Mouse (Mus musculus) liver, embryonic 13.5 days (tissue): Measurements from ENCODE around the gene Frat1. TPM values are rescaled to one million over a fixed set of nuclear protein-coding genes. Genes with fewer than 3 reads are reported as not detected.
A peak's percentile ranks its signal among the peaks of the same experiment; 100 is the strongest.
"Not testable (repeated sequence)": the region's sequence is repeated elsewhere in the genome, so short reads cannot be mapped to it uniquely, and the experiment has no call there.

Source experiments
- ATAC-seq: fragments of 200-750 bp; cut with Nextera tagmentation; 2 replicates; pipeline ENCODE4 v1.8.0; 2017; ENCODE audit warnings: low read depth, mild to moderate bottlenecking, moderate number of reproducible peaks, moderate library complexity
- DNase-seq: peaks from one replicate; pipeline ENCODE4 v3.0.0; 2022
- H3K27ac ChIP-seq: fragments of 300-500 bp; sonication (generic); 2 replicates; pipeline ENCODE4 v1.5.1; 2015; ENCODE audit warnings: moderate library complexity, mild to moderate bottlenecking, inconsistent platforms
- H3K27me3 ChIP-seq: fragments of 300-500 bp; sonication (generic); 2 replicates; pipeline ENCODE4 v1.6.1; 2015; ENCODE audit warnings: mild to moderate bottlenecking, inconsistent platforms
- H3K36me3 ChIP-seq: fragments of 300-500 bp; sonication (generic); 2 replicates; pipeline ENCODE4 v1.6.1; 2015; ENCODE audit warnings: mild to moderate bottlenecking, inconsistent platforms
- H3K4me1 ChIP-seq: fragments of 300-500 bp; sonication (generic); replicated peaks from 2 replicates; pipeline ENCODE4 v1.6.1; 2015; ENCODE audit warnings: inconsistent platforms
- H3K4me2 ChIP-seq: fragments of 300-500 bp; sonication (generic); 2 replicates; pipeline ENCODE4 v1.6.1; 2015; ENCODE audit warnings: inconsistent platforms, mild to moderate bottlenecking, moderate library complexity
- H3K4me3 ChIP-seq: fragments of 300-500 bp; sonication (generic); replicated peaks from 2 replicates; pipeline ENCODE4 v1.5.1; 2015; ENCODE audit warnings: mild to moderate bottlenecking, inconsistent platforms
- H3K9ac ChIP-seq: fragments of 300-500 bp; sonication (generic); 2 replicates; pipeline ENCODE4 v1.6.1; 2015; ENCODE audit warnings: mild to moderate bottlenecking, inconsistent platforms
- H3K9me3 ChIP-seq: fragments of 300-500 bp; sonication (generic); replicated peaks from 2 replicates; pipeline ENCODE4 v1.6.1; 2016; ENCODE audit warnings: inconsistent platforms
- WGBS: fragments of 180-500 bp; shearing (Covaris S2); methylation state at CpG from one replicate; pipeline ENCODE4 v1.1.7; 2015; ENCODE audit not compliant: insufficient replicate concordance; 5-methylcytosine and 5-hydroxymethylcytosine counted together
- polyA plus RNA-seq: library from polyadenylated mRNA; unstranded; fragments of >200 nt; fragmentation: Nextera tagmentation; extraction: Ambion mirVana; gene quantifications from 2 replicates; pipeline ENCODE4 v1.2.1, GENCODE M21; 2015

The Frat1 gene
- polyA plus RNA-seq, 1 experiment from 2014 or later = 13.7 TPM

DNA sequence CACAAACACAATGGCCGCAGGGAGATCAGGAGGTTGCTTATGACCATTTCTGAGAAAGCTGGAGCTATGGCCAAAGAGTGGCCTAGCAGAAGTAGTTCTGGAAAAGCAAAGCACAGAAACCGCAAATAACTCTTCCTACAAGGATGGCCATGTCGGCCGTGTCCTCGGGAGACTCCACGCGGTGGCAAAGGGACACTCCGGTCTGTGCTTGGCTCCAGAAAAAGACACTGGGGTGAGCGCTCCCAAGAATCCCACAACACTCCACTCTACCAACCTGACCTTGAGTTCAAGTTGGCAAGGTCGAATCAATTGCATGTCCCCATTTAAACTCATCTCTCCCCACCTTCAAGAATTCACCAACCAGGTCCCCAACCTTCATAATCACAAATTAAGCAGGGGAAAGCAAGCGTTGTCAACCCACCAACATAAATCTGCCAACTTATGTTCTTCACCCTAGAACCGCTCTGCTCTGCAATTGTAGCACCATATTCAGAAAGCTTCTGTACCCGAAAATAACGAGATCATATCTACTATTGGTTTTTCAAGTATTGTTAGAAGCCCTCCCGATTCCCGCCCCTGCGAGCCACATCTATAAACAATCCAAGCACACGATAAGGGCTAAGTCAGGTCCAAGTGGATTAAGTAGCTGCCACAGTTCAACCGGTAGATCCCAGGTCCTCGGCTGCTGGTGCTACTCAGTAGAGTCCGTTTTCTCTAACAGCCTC lies 16.8 kb downstream of the Frat1 start:
- Histone ChIP-seq H3K9me3 (no peaks in the 10 kb centered on the region), H3K9ac (peak overlapping the region; percentile 83), H3K36me3 (no peaks in the 10 kb centered on the region), H3K4me3 (peak overlapping the region; percentile 92), H3K4me2 (peak overlapping the region; percentile 90), H3K27me3 (no peaks in the 10 kb centered on the region), H3K4me1 (peaks cover 63% of the 10 kb centered on the region), H3K27ac (peak overlapping the region; percentile 72)
- ATAC-seq (no peak; the same call in 1 of the 2 replicates), DNase-seq (no peak)
- 9% methylated on average over 21 of the region's 21 CpGs for WGBS

DNA sequence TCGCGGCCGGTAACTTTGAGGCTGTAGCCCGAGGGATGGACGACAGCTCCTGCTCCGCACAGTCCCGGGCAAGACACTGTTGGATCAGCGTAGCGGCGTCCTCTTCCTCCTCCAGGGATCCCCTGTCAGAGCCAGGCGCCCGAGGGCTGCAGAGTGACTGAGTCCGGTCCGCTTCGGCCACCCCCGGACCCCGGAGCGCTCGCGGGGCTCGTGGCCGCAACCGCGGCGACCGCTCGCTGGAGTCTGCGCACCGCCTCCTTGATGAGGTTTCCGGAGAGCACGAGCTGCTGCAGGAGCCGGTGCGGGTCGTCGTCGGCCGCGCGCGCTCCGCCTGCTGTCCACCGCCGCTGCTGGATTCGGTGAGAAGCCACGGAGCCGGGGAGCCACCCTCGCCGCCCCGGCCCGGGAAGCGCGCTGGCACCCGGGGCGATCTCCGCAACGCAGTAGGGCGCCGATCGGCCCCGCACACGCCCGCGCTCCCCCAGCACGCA lies 17.4 kb downstream of the Frat1 start:
- peak overlapping the region; percentile 72 for H3K27ac ChIP-seq
- H3K9ac ChIP-seq = peak overlapping the region; percentile 83
- H3K27me3 ChIP-seq = no peaks in the 10 kb centered on the region
- ATAC-seq (peak; percentile 27), DNase-seq (peak; percentile 47)
- peak overlapping the region; percentile 90 for H3K4me2 ChIP-seq
- peaks cover 62% of the 10 kb centered on the region for H3K4me1 ChIP-seq
- peak overlapping the region; percentile 92 for H3K4me3 ChIP-seq
- H3K36me3 ChIP-seq = no peaks in the 10 kb centered on the region
- under 1% methylated on average over 55 of the region's 64 CpGs for WGBS
- no peaks in the 10 kb centered on the region for H3K9me3 ChIP-seq

DNA sequence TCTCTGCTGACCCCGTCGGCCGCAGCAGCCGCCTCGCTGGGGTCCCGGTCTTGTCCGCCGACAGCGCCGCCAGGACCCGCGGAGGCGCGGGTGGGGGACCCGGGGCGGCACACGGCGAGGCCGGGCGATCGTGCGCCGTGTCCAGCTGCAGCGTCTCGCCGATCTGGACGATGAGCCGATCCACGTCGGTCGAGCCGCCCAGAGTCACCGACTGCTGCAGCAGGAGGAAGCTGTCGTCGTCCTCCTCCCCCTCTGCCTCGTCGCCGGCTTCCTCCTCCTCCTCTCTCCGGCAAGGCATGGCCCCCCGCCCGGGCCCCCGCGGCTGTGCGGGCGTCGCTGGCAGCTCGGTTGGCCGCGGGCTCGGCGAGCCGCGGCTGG lies 17.8 kb downstream of the Frat1 start:
- not testable (repeated sequence) for DNase-seq, H3K36me3 ChIP-seq, H3K27me3 ChIP-seq, H3K9me3 ChIP-seq
- under 1% methylated on average over 47 of the region's 53 CpGs for WGBS
- H3K4me1 ChIP-seq = peaks cover 58% of the 10 kb centered on the region
- peak overlapping the region; percentile 83 for H3K9ac ChIP-seq
- peak overlapping the region; percentile 92 for H3K4me3 ChIP-seq
- peak; percentile 35 for ATAC-seq
- peak overlapping the region; percentile 72 for H3K27ac ChIP-seq
- H3K4me2 ChIP-seq = peak overlapping the region; percentile 90

DNA sequence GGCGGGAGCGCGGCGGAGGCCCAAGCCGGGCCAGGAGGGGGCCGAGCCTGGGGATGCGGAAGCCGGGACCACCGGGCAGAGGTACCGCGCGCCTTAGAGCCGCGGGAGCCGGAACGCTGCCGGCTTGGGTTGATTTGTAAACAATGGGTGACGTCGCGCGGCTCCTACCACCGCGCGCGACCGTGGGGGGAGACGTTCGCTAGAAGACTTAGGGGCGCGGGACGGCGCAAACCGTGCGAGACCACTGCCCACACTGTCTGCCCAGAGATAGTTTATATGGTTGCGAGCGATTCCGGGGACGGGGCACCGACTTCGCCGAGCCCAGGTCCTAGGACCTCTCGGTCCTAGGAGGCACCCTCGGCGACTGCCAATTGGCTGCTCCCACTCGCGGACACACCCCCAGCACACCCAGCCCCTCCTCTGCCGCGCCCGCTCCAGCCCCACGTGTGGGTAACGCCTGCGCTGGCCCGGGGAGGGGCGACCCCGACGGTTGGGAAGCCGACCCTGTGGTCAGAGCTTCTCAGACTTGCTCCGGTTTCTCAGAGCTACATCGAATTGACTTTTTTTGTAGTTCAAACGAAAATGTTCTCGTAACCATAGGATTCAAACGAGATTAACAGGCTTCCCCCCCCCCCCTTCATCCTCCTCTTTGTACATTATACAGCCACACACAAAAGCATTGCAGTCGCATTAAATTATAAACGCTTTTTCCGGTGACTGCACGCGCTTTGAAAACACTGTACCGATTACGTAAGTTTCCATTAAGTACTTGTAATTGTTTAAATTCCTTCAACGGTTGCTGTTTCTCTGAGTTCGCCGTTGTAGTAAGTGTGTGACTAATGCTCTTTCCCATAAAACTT lies 18.5 kb downstream of the Frat1 start, which contains the start of gene Frat2:
Gene Frat2, minus strand, starts transcription at position 141 of the 860 bp plus-strand sequence.
- Histone ChIP-seq H3K27ac (peak within 1 kb of the TSS; percentile 72), H3K4me2 (peak within 1 kb of the TSS; percentile 90), H3K4me1 (peaks cover 53% of the 10 kb centered on the region), H3K9me3 (no peaks in the 10 kb centered on the region), H3K4me3 (peak within 1 kb of the TSS; percentile 92), H3K9ac (peak within 1 kb of the TSS; percentile 83), H3K36me3 (no peaks in the 10 kb centered on the region), H3K27me3 (no peaks in the 10 kb centered on the region)
- DNase-seq = peak; percentile 88
- ATAC-seq = peak; percentile 92
- WGBS = under 1% methylated on average over 72 of the region's 72 CpGs

DNA sequence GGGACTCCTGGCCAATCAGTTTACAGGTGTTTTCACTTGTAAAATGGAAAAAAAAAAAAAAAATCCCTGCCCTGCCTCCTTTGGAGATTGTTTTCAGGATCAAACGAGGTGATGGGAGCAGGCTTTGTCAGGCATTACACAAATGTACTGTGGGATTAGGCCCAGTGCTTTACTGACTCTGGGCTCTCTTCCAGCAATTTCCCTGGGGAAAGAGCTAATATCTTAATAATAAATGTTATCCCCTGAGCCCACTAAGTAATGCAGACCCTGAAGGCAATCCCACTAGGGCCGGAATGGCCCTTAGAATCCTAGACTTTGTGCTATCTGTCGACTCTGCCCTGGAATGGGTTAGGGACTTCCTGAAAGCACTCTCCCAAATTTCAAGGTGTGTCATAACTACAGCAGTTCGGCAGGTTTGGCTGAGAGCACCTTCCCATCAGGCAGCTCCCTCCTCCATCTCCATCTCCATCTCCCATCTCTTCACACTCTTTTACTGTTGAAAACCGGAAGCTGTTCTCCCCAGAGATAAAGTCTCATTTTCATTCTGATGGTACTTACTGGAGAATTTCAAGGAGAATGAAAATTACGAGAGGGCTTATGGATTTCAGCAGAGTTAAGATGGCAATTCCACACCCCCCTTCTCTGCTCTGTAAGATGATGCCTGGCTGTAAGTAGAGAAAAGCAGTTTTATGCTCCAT lies 20.4 kb downstream of the Frat1 start:
- Histone ChIP-seq H3K27ac (no peak overlapping the region), H3K36me3 (no peaks in the 10 kb centered on the region), H3K9me3 (no peaks in the 10 kb centered on the region), H3K27me3 (no peaks in the 10 kb centered on the region), H3K9ac (peak overlapping the region; percentile 29; the same call in 1 of the 2 replicates), H3K4me1 (peaks cover 42% of the 10 kb centered on the region), H3K4me2 (no peak overlapping the region), H3K4me3 (no peak overlapping the region)
- no peak for ATAC-seq
- DNase-seq = no peak
- WGBS = 57% methylated on average over 6 of the region's 6 CpGs

DNA sequence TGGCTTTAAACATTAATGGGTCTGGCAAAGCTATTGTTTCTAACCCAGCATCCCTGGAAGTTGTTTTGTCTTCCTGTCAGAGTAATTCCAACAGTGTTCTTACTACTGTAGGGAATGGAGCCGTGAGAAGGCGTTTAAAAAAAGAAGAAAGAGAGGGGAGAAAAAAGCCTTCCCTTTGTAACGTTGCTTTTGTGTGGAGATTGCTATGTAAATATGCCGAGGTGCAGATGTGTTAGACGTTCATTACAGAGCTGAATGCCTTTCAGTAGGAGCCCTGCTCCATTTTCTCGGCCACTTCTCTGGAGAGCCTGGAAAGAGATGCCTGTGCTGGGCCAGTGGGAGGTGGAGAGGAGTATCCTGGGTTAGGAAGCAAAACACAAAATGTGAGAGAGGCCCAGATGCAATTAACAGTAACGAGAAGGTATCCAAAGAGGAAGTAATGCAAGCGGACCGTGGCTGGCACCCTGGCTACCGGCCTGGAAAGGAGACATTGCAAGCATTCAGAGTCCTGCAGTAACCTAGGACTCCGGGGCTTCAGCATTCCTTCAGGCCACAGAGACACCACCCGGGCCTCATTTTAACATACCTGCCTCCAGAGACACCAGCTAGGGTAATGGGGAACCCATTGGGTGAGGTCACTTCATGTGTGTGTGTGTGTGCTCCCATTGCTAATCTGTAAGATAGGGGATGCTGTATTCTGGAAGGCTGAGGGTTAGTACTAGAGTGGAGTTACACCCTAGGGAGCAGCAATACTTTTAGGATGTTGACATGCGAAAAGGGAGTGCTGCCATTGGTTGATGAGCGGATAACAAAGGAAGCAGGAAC lies 21.2 kb downstream of the Frat1 start:
- Histone ChIP-seq H3K4me2 (no peak overlapping the region), H3K9me3 (no peaks in the 10 kb centered on the region), H3K36me3 (no peaks in the 10 kb centered on the region), H3K9ac (no peak overlapping the region), H3K27ac (peak overlapping the region; percentile 44; the same call in 1 of the 2 replicates), H3K4me1 (peaks cover 36% of the 10 kb centered on the region), H3K27me3 (no peaks in the 10 kb centered on the region), H3K4me3 (no peak overlapping the region)
- 38% methylated on average over 14 of the region's 14 CpGs for WGBS
- no peak for ATAC-seq
- DNase-seq = no peak

DNA sequence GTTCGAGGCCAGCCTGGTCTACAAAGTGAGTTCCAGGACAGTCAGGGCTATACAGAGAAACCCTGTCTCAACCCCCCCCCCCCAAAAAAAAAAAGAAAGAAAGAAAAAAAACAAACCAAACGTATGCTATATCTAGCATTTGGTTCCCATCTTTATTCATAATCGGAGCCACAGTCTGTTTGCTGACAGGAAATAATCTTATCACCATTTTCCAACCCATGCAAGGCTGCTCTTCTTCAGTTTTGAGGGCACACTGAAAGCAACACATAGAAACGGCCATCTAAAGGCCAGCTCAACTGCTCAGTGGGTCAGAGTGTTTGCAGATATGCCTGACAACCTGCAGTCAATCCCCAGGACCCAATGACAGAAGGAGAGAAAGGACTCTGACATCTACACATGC lies 22.7 kb downstream of the Frat1 start:
- ATAC-seq (no peak), DNase-seq (no peak)
- peak overlapping the region; percentile 8; the same call in 1 of the 2 replicates for H3K27ac ChIP-seq
- no peak overlapping the region for H3K4me2 ChIP-seq
- no peak overlapping the region for H3K9ac ChIP-seq
- WGBS = 33% methylated on average over 4 of the region's 4 CpGs
- H3K27me3 ChIP-seq = no peaks in the 10 kb centered on the region
- no peaks in the 10 kb centered on the region for H3K9me3 ChIP-seq
- H3K4me3 ChIP-seq = no peak overlapping the region
- peaks cover 40% of the 10 kb centered on the region for H3K4me1 ChIP-seq
- H3K36me3 ChIP-seq = no peaks in the 10 kb centered on the region

DNA sequence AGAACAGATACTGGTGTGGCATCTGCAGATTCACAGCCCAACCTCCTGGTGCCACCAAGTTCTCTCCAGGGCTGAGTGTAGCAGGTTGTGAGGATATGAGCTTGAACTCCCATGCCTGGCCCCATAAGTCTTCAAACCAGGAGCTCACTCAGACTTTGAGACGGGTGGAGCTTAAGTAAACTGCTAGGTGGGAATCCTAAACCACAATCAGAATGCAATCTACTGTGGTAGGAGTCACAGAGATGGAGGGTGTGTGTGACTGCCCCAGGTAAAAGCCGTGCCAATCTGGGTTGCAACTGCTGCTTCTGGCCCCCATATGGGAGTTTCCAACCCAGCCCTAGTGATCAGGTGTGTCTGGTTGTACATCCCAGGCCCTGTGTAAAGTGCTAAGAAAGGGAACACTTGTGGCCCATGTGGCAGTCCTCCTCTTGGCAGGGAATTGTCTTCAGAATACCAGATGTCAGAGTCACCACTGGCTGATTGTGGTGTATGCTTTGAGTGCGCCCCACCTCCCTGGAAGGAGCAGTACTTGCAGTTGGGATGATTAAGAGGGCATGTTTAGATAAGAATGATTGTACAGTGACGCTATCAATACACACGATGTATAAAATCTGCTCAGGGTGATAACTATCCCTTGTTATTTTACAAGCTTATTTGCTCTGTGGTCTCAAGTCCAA lies 27.5 kb downstream of the Frat1 start:
- DNase-seq = peak; percentile 19
- no peak overlapping the region for H3K4me2 ChIP-seq
- 0 out of 2 replicates have a peak overlapping the region, but pooled peaks have one; percentile 9 for H3K9ac ChIP-seq
- 38% methylated on average over 5 of the region's 5 CpGs for WGBS
- H3K27ac ChIP-seq = no peak overlapping the region
- H3K4me1 ChIP-seq = peaks cover 23% of the 10 kb centered on the region
- H3K27me3 ChIP-seq = no peaks in the 10 kb centered on the region
- H3K36me3 ChIP-seq = peaks cover 12% of the 10 kb centered on the region
- peak; percentile 68 for ATAC-seq
- no peak overlapping the region for H3K4me3 ChIP-seq
- no peaks in the 10 kb centered on the region for H3K9me3 ChIP-seq

DNA sequence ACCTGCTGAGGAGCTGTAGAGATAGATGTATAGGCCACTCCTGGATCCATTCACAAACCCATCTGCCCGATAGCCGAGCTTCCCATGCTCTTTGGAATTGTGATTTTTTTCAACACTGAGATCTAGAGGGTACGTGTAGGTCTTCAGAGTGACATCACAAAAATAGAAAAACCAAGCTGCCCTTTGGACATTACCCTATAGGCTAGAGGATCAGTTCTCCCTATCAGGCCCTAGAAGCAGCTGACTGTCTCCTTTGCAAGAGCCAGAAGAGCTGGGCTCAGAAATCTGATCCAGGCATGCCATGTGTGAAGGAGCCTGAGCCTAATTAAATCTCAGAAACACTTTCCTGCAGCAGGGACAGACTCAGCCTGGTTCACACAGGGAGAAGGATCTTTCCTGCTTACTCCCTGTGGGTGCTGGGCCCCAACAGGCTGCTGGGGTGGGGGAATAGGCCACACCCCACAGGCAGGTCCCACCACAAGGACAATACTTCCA lies 28.1 kb downstream of the Frat1 start:
- Histone ChIP-seq H3K9ac (no peak overlapping the region), H3K36me3 (peaks cover 19% of the 10 kb centered on the region), H3K27me3 (no peaks in the 10 kb centered on the region), H3K4me3 (no peak overlapping the region), H3K9me3 (no peaks in the 10 kb centered on the region), H3K4me1 (peaks cover 23% of the 10 kb centered on the region), H3K4me2 (no peak overlapping the region), H3K27ac (no peak overlapping the region)
- ATAC-seq (no peak), DNase-seq (no peak)
- 67% methylated on average over 3 of the region's 3 CpGs for WGBS

DNA sequence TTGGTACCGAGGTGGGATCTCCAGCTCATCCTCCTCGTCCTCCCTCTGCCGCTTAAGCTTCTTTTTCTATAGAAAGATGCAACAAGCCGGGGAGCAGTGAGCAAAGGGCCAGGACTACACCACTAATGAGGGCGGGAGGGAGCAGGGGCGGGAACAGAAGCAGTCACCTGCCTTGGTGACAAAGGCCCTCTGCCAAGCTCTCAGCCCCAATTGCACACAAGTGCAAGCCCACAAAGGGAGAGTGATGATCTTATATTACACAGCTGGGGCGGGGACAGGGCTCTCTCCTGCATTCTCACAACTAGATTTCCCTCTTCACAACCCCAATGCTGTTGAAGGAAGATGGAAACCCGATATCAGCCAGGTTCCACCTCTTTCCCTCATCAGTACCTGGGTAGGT lies 36.9 kb downstream of the Frat1 start:
- ATAC-seq (no peak), DNase-seq (no peak)
- H3K36me3 ChIP-seq = peaks cover 96% of the 10 kb centered on the region
- no peaks in the 10 kb centered on the region for H3K27me3 ChIP-seq
- no peaks in the 10 kb centered on the region for H3K4me1 ChIP-seq
- H3K4me3 ChIP-seq = no peak overlapping the region
- no peaks in the 10 kb centered on the region for H3K9me3 ChIP-seq
- no peak overlapping the region for H3K9ac ChIP-seq
- H3K4me2 ChIP-seq = no peak overlapping the region
- 85% methylated on average over 8 of the region's 8 CpGs for WGBS
- H3K27ac ChIP-seq = no peak overlapping the region
